ENCODE assay signal across 8 mouse cellular contexts in genomic region chr5:134235111-134235510, GRCm38 (mm10). TPM values are rescaled to one million over a fixed set of nuclear protein-coding genes. Genes with fewer than 3 reads are reported as not detected.
DNase-seq lines count a peak whose midpoint lies in the region; ATAC-seq lines count a peak whose summit lies in the region.

No protein-coding gene starts in this region.

- H3K27me3 ChIP-seq in heart, embryonic 15.5 days: no peaks in the 10 kb centered on the region
- H3K27me3 ChIP-seq in embryonic facial prominence, embryonic 15.5 days: no peaks in the 10 kb centered on the region
- no peaks in the 10 kb centered on the region for H3K27me3 ChIP-seq in kidney, embryonic 14.5 days (ENCODE audit: control insufficient read depth, insufficient read depth, low read length)

- H3K4me2 ChIP-seq in heart, embryonic 15.5 days: no peak overlapping the region
- H3K4me2 ChIP-seq in embryonic facial prominence, embryonic 15.5 days (replicated peaks): no peak overlapping the region
- H3K4me2 ChIP-seq in kidney, embryonic 14.5 days (replicated peaks; ENCODE audit: low read depth, low read length): no peak overlapping the region

- DNase-seq in heart, adult 9 months (ENCODE audit: low spot score in 2 of 2): no peak
- DNase-seq in Muller cell, postnatal 12 days (ENCODE audit: inconsistent ontology term): peak; percentile 51
- peak; percentile 72 for DNase-seq in lung, postnatal 36 days
- DNase-seq in testis, postnatal 10 days (ENCODE audit: low spot score): no peak

- H3K36me3 ChIP-seq in heart, embryonic 15.5 days: peaks cover 45% of the 10 kb centered on the region
- H3K36me3 ChIP-seq in embryonic facial prominence, embryonic 15.5 days: peaks cover 48% of the 10 kb centered on the region
- H3K36me3 ChIP-seq in kidney, embryonic 14.5 days (ENCODE audit: control insufficient read depth, insufficient read depth, low read length): peaks cover 44% of the 10 kb centered on the region

- H3K4me1 ChIP-seq in heart, embryonic 15.5 days (replicated peaks): peaks cover 47% of the 10 kb centered on the region
- H3K4me1 ChIP-seq in embryonic facial prominence, embryonic 15.5 days: peaks cover 49% of the 10 kb centered on the region
- H3K4me1 ChIP-seq in kidney, embryonic 14.5 days (ENCODE audit: control insufficient read depth, insufficient read depth, low read length): 0 out of 2 replicates have a peak, but pooled peaks cover 14% of the 10 kb centered on the region

- H3K27ac ChIP-seq in heart, embryonic 15.5 days: peak overlapping the region; percentile 58
- peak overlapping the region; percentile 71 for H3K27ac ChIP-seq in embryonic facial prominence, embryonic 15.5 days (replicated peaks)
- H3K27ac ChIP-seq in kidney, embryonic 14.5 days (ENCODE audit: low read depth, low read length): peak overlapping the region; percentile 2; the same call in 1 of the 2 replicates

- ATAC-seq in heart, embryonic 15.5 days (replicated peaks; ENCODE audit: insufficient number of reproducible peaks, insufficient read depth, low FRiP score, low read depth): 0 out of 2 replicates have a peak, but pooled peaks have one; percentile 8
- no peak; the same call in 1 of the 2 replicates for ATAC-seq in embryonic facial prominence, embryonic 15.5 days (ENCODE audit: insufficient number of reproducible peaks, low FRiP score, low TSS enrichment, low read depth)
- ATAC-seq in kidney, embryonic 14.5 days (ENCODE audit: low FRiP score, low TSS enrichment): no peak
- ATAC-seq in inflammation-experienced regulatory T-cells, adult 6 months: no peak

- no peak overlapping the region for H3K4me3 ChIP-seq in heart, embryonic 15.5 days
- H3K4me3 ChIP-seq in embryonic facial prominence, embryonic 15.5 days (replicated peaks): no peak overlapping the region
- H3K4me3 ChIP-seq in kidney, embryonic 14.5 days (ENCODE audit: low read length): no peak overlapping the region

- no peaks in the 10 kb centered on the region for H3K9me3 ChIP-seq in heart, embryonic 15.5 days (replicated peaks)
- no peaks in the 10 kb centered on the region for H3K9me3 ChIP-seq in embryonic facial prominence, embryonic 15.5 days (replicated peaks)
- H3K9me3 ChIP-seq in kidney, embryonic 14.5 days (ENCODE audit: control insufficient read depth, low read length): no peaks in the 10 kb centered on the region

- no peak overlapping the region for H3K9ac ChIP-seq in heart, embryonic 15.5 days
- no peak overlapping the region for H3K9ac ChIP-seq in embryonic facial prominence, embryonic 15.5 days
- no peak overlapping the region for H3K9ac ChIP-seq in kidney, embryonic 14.5 days (ENCODE audit: low read depth, low read length)

- WGBS in heart, embryonic 15.5 days: 24% methylated on average over 6 of the region's 6 CpGs
- 13% methylated on average over 6 of the region's 6 CpGs for WGBS in embryonic facial prominence, embryonic 15.5 days
- WGBS in kidney, embryonic 14.5 days: 43% methylated on average over 6 of the region's 6 CpGs

RNA-seq across cellular contexts. Expression of gene Ncf1, which starts 5.7 kb away (rescaled TPM):
- 3.1 and 5.0 TPM in 2 replicates for polyA plus RNA-seq in heart, embryonic 15.5 days (2015; fragmentation: Nextera tagmentation; extraction: Ambion mirVana)
- polyA plus RNA-seq in embryonic facial prominence, embryonic 15.5 days (2015; fragmentation: Nextera tagmentation; extraction: Ambion mirVana): 10.2 and 10.3 TPM in 2 replicates
- 2.6 and 2.9 TPM in 2 replicates for polyA plus RNA-seq in kidney, embryonic 14.5 days (2014; fragmentation: Nextera tagmentation; extraction: Ambion mirVana)
- polyA plus RNA-seq in inflammation-experienced regulatory T-cells, adult 6 months (2017; shearing (Covaris generic)): 1 to 10 TPM; 3.9 to 8.5 (median 4.5) TPM

RNA-seq across cellular contexts. Expression of gene Gtf2ird2, which starts 51.3 kb away (rescaled TPM):
- 5.1 and 6.3 TPM in 2 replicates for polyA plus RNA-seq in heart, embryonic 15.5 days (2015; fragmentation: Nextera tagmentation; extraction: Ambion mirVana)
- polyA plus RNA-seq in embryonic facial prominence, embryonic 15.5 days (2015; fragmentation: Nextera tagmentation; extraction: Ambion mirVana): 8.8 and 9.0 TPM in 2 replicates
- 5.8 and 9.2 TPM in 2 replicates for polyA plus RNA-seq in kidney, embryonic 14.5 days (2014; fragmentation: Nextera tagmentation; extraction: Ambion mirVana)
- 1 to 10 TPM; 2.2 to 7.0 (median 4.0) TPM for polyA plus RNA-seq in inflammation-experienced regulatory T-cells, adult 6 months (2017; shearing (Covaris generic))

RNA-seq across cellular contexts. Expression of gene Rcc1l, which starts 58.5 kb away (rescaled TPM):
- 20.1 and 24.2 TPM in 2 replicates for polyA plus RNA-seq in heart, embryonic 15.5 days (2015; fragmentation: Nextera tagmentation; extraction: Ambion mirVana)
- polyA plus RNA-seq in embryonic facial prominence, embryonic 15.5 days (2015; fragmentation: Nextera tagmentation; extraction: Ambion mirVana): 26.1 and 29.4 TPM in 2 replicates
- 28.9 and 35.2 TPM in 2 replicates for polyA plus RNA-seq in kidney, embryonic 14.5 days (2014; fragmentation: Nextera tagmentation; extraction: Ambion mirVana)
- polyA plus RNA-seq in inflammation-experienced regulatory T-cells, adult 6 months (2017; shearing (Covaris generic)): 1 to 10 TPM; 2.1 to 3.9 (median 2.2) TPM

Comparison
In these comparisons a context has a peak if more than half of its experiments do, and no peak if none do; other contexts are left out.
1. H3K27ac ChIP-seq: peak in every context shown above with its lines; median percentile 71 in embryonic facial prominence, embryonic 15.5 days; 58 in heart, embryonic 15.5 days; 2 in kidney, embryonic 14.5 days.
2. DNase-seq: peak in Muller cell, postnatal 12 days (single experiment) and lung, postnatal 36 days (single experiment); none in heart, adult 9 months (0 of 2) and testis, postnatal 10 days (single experiment).